Mouse (Mus musculus) left cerebral cortex, adult 18-20 months (tissue): ENCODE measurements around the gene Gm4491. TPM values are rescaled to one million over a fixed set of nuclear protein-coding genes. Genes with fewer than 3 reads are reported as not detected.
A peak's percentile ranks its signal among the peaks of the same experiment; 100 is the strongest.

Experiments
- DNase-seq, 2 experiments: peaks; one replicate each; pipeline ENCODE4 v3.0.0; 2021 to 2022; ENCODE audit warnings: low spot score in 2 of 2, mixed read lengths in 1 of 2
- long read RNA-seq, 2 experiments: library from polyadenylated mRNA; stranded (forward); transcript quantifications; one replicate each; pipeline ENCODE4 v2.0.0; 2021
- total RNA-seq, 2 experiments: library from RNA; stranded (reverse); gene quantifications; 2 replicates each; pipeline ENCODE4 v1.2.3; 2021

Gene Gm4491
- total RNA-seq: 1 to 10 TPM in 1 of 2 experiments, under 1 TPM in 1; 0.72 to 1.0 TPM
- long read RNA-seq, experiment 1, partial matches to known transcripts: 0 of 2 reads
- long read RNA-seq, experiment 1, other reads (novel, unspliced or antisense): 2 of 2 reads
- long read RNA-seq, experiment 2, partial matches to known transcripts: 0 of 1 reads
- long read RNA-seq, experiment 2, other reads (novel, unspliced or antisense): 1 of 1 reads

- peak; percentile 10 to 27 for DNase-seq
These were observed at the start of gene Gm4491 for GRCm38 (mm10) chr14:57115823-57116544. Gene Gm4491, minus strand, starts transcription at chr14:57115883.

DNA sequence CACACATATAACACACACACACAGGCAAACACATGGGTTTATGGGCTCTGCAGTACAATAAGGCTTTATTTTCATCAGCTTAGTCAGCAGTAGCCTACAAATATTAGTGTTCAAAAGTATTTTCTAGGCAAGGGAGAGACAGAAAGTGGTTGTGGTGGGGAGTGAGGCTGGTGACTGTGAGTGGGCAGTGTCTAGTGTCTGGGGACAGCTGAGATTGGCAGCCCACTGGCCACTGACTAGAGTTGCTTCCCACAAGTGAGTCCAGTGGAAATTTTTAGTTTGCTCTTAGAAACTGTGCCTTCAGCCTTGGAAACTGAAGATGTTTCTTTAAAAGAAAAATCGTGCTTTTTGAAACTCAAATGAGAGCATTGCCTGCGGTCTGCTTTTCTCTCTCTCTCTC is 46.1 kb upstream of the Gm4491 start:
- DNase-seq: no peak

DNA sequence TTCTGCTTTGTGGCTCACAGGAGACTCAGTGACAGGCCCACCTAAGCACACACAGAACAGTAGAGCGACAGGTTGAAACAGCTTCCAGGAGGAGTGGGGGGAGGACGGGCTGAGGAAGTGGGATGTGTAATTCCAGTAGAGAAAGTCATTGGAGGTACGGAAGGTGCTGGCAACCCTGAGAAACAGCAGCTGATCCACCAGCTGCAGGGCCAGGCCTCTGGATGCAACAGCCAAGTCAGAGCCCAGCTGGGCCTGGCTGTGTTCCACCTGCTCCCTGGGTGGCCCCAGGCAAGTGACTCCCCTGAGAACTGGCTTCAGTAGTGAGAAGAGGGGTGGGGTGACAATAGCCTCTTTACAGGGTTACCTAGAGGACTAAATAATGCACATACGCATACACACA is 45.5 kb upstream of the Gm4491 start:
- DNase-seq: peak in 1 of 2 experiments; percentile 22

DNA sequence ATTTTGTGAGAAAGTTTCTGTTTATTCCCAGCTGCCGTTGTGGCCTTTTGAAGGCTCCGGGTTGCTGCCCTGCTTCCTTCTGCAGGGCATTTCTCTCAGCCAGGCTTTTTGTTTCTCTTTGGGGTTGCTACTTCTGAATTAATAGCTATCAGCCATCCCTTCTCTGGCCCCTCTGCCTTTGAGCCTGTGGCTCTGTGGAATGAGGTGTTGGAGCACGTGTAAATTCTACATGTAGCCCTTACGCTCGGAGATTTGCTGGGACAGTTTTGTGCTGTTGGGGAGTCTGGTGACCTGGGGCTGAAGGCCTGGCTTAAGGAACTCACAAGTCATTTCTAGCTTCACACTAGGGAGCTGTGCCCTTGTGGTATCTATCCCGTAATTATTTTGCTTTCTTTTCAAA is 39.2 kb upstream of the Gm4491 start:
- DNase-seq: no peak

DNA sequence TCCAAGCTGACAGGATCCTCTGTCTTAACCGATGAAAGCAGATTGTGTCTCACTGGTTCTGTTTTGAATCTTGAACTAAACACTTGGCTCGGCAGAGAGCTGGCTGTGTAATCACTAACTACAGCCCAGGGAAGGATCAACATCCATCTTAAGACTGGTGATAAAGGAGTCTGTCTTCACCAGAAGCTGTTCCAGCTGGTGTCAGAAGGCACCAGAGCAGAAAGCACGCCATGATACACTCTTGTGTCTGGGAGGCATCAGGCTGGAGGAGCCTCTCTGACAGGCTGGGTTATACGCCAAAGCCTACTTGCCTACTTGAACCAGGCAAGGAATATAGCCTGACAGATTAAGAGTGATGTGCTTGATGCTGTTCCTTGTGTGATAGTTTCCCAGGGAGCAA is 30.1 kb upstream of the Gm4491 start:
- DNase-seq: no peak

GRCm38 (mm10) chr14:57135265-57135664 is 19.6 kb upstream of the Gm4491 start:
- DNase-seq: no peak

- peak; percentile 12 to 35 for DNase-seq
These were observed 17.5 kb upstream of the Gm4491 start, which contains the start of gene Gjb6 for GRCm38 (mm10) chr14:57133161-57133661. Gene Gjb6, minus strand, starts transcription at chr14:57133611.

GRCm38 (mm10) chr14:57127383-57127782 is 11.7 kb upstream of the Gm4491 start:
- DNase-seq: no peak

GRCm38 (mm10) chr14:57122295-57122694 is 6.6 kb upstream of the Gm4491 start:
- DNase-seq: no peak

- peak; percentile 37 to 61 for DNase-seq
These were observed 6.5 kb downstream of the Gm4491 start for GRCm38 (mm10) chr14:57109194-57109593.

- DNase-seq: no peak
These were observed 7.8 kb downstream of the Gm4491 start for GRCm38 (mm10) chr14:57107916-57108315.

- DNase-seq: no peak
These were observed 8.6 kb downstream of the Gm4491 start for GRCm38 (mm10) chr14:57107091-57107490.

DNA sequence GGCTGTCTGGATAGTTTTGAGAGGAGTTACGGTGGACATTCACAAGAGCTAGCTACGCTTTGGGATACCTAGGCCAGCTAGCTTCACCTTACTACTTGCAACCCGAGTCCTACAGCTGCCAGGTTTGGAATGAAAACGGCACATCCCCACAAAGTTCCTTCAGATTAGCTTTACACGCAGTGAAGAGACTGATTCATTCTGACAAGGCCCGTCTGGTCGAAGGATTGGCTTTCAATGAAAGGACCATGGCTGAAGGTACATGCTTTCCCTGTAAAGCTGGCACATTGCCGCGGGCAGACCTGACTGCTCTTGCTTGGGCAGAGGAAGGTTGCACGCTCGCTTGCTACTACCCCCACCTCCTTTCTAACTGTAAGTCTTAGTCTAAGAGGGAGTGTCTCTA is 10.0 kb downstream of the Gm4491 start:
- DNase-seq: no peak

DNA sequence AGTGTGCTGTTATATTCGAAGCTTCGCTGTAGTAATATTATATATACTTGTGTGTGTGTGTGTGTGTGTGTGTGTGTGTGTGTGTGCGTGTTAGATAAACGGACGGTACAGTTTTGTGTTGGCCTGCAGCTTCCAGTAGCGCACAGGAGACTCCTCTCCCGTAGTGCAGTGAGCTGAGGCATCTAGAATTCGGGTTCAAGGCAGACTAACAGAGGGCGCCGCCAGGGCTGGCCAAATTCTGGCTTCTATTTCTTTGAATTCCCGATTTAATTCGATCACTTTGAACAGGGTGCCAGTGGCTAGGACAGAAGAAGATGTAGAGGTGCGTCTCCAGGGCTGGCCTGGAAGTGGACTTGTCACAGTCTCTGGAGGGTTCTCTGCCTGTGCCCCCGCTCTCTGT is 10.6 kb downstream of the Gm4491 start:
- no peak for DNase-seq

- peak; percentile 20 to 23 for DNase-seq
These were observed 11.3 kb downstream of the Gm4491 start, which contains the start of gene Gjb2 for GRCm38 (mm10) chr14:57104106-57105023. Gene Gjb2, minus strand, starts transcription at chr14:57104702.

- no peak for DNase-seq
These were observed 12.0 kb downstream of the Gm4491 start for GRCm38 (mm10) chr14:57103711-57104105.

DNA sequence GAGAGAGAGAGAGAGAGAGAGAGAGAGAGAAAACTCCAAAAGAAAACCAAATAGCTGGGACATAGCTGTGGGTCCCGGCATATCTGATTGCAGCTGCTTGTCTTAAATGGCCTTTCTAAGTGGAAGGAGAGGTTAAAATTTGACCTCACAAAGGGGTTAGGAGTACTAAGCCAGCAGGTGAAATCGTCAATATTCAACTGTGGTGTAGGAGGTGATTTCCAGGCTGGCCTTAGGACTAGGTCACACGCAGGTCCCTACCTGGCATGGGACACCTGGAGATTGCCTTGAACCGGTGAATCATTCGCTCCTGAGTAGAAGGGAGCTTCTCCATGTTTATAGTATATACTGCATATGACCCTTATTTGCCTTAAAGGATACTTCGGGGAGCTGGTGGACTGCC is 12.6 kb downstream of the Gm4491 start:
- no peak for DNase-seq

DNA sequence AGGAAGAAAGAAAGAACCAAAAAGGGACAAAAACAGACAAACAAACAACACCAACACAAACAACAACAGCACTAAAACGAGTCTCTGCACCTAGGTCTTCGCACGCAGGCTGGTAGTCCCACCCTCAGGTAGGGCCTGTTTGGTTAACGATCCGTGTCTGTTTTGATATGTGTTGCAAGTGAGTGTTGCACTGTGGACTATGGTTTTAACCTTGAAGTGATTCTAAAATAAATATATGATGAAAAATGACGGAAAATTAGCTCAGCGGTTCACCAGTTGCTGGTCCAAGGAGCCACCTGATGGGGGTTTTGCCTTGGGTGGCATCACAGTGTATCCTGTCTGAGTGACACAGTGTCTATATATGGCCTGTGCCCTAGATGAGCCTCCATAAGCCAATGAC is 14.1 kb downstream of the Gm4491 start:
- DNase-seq: no peak

GRCm38 (mm10) chr14:57095855-57096254 is 19.8 kb downstream of the Gm4491 start:
- DNase-seq: no peak

DNA sequence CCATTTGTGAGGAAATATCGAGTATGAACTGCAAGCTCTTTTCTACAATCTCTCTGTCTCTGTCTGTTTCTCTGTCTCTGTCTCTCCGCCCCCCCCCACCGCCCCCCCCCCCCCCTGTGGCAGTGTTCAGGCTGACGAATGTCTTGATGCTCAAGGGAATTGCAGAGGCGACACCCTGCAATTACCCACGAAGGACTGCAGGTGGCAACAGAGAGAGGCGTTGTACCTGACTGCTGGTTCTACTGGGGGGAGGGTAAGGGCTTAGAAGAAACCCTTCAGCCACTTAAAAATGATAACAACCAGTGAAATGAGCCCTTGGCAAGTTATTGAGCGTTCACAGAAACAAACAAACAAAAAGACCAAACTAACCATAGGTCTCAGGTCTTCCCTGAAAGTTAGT is 22.7 kb downstream of the Gm4491 start:
- DNase-seq: peak; percentile 58 to 73

DNA sequence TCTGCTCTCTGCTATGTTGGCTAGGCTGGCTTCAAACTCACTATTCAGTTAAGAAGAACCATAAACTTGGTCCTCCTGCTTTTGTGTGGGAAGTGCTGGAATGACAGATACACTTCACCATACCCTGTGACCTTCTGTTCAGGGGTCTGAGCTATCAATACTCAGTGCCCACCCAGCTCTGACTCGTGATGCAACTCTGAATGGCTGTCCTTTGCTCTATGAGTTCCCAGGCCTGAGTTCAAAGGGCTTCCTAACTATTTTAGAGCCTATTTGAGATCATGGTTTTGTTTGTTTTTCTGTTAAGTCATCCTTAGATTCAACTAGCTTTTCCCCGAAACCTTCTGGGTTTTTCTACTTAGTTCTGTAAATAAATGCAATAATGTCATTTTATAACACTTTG is 25.7 kb downstream of the Gm4491 start:
- DNase-seq: no peak

- no peak for DNase-seq
These were observed 26.6 kb downstream of the Gm4491 start for GRCm38 (mm10) chr14:57089107-57089506.
